Mouse (Mus musculus): Measurements from ENCODE around the gene Dpp6.

GRCm38 (mm10) chr5:27342276-27342675, 525.3 kb downstream of the Dpp6 start:
- TF ChIP-seq CTCF (IDR thresholded peaks at IDR 0.05; ENCODE audit: control insufficient read depth, insufficient read depth, insufficient read length) (no peak), USF1 (IDR thresholded peaks at IDR 0.05; ENCODE audit: low read depth) (no peak), MYOG (IDR thresholded peaks at IDR 0.05; ENCODE audit: control insufficient read depth, extremely low read depth, insufficient read length) (no peak), MAX (IDR thresholded peaks at IDR 0.05) (no peak), CEBPB (IDR thresholded peaks at IDR 0.05; ENCODE audit: low read depth) (no peak), MYOD1 (IDR thresholded peaks at IDR 0.05; ENCODE audit: control insufficient read depth, insufficient read length, low read depth) (no peak), FOSL1 (IDR thresholded peaks at IDR 0.05; ENCODE audit: insufficient read depth, low read length, poor library complexity, severe bottlenecking) (no peak)

Measured in C2C12 (cell line).